Mouse (Mus musculus): ENCODE measurements around the gene Ralgds. TPM values are rescaled to one million over a fixed set of nuclear protein-coding genes. Genes with fewer than 3 reads are reported as not detected.
"Not testable (repeated sequence)": the region's sequence is repeated elsewhere in the genome, so short reads cannot be mapped to it uniquely, and the experiment has no call there.

Gene Ralgds
- total RNA-seq (2021) = 10 to 100 TPM; 78.2 to 87.4 TPM
- long read RNA-seq, experiment 1, transcript Ralgds-201 (18 exons, 3,590 nt) = minor isoform, 6 of 129 reads
- long read RNA-seq, experiment 1, transcript Ralgds-203 (18 exons, 3,683 nt) = minor isoform, 21 of 129 reads
- long read RNA-seq, experiment 1, transcript Ralgds-202 (18 exons, 3,102 nt) = major isoform, 26 of 129 reads
- long read RNA-seq, experiment 1, partial matches to known transcripts = 13 of 129 reads
- long read RNA-seq, experiment 1, other reads (novel, unspliced or antisense) = 63 of 129 reads
- long read RNA-seq, experiment 2, transcript Ralgds-202 (18 exons, 3,102 nt) = minor isoform, 20 of 86 reads
- long read RNA-seq, experiment 2, transcript Ralgds-201 (18 exons, 3,590 nt) = minor isoform, 11 of 86 reads
- long read RNA-seq, experiment 2, transcript Ralgds-203 (18 exons, 3,683 nt) = major isoform, 22 of 86 reads
- long read RNA-seq, experiment 2, partial matches to known transcripts = 9 of 86 reads
- long read RNA-seq, experiment 2, other reads (novel, unspliced or antisense) = 24 of 86 reads

DNA sequence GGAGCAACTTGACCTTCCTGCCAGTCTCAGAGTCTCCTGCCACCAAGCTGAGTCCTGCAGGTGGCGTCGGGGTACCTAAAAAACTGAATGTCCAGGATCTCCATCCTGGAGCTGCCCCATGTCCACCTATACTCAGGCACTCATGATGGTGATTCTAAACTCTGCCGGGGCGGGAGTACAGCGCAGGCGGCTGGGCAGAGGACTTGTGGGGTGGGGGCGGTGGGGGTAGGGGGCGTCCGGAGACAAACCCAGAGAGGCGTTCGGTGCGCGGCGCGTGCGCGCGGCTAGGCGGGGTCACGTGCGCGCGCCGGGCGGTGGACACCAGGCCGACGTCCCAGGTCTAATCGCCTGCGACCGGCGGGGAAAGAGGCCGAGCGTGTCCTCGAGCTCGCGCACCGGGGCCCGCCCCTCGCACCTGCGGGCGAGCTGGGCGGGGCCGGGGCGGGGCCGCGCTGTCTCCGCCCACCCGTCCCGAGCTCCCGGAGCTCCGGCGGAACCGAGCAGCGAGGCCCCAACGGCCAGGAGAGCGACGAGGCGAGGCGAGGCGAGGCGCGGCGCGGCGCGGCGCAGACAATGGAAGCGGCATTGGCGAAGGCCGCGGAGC, at the start of gene Ralgds:
Gene Ralgds (plus strand): TSS at position 328 of the 604 bp plus-strand sequence.
- peak in 1 of 2 experiments; percentile 64 for DNase-seq (ENCODE audit: low spot score in 2 of 2)

DNA sequence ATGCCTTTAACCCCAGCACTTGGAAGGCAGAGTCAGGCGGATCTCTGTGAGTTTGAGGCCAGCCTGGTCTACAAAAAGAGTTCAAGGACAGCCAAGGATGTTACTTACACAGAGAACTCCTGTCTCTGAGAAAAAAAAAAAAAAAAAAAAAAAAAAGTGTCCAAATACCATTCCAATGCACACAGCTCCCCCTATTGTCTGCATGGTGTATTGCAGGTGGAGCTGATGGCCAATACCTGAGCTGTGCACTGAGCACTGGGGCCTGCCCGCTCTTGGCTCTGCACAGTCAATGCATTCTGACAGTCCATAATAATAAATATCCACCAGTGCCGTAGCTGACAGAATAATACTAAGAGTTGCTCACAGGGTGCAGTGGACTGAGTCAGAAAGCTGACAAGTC, 49.0 kb upstream of the Ralgds start:
- DNase-seq (ENCODE audit: low spot score in 2 of 2) = peak; percentile 78 to 82

DNA sequence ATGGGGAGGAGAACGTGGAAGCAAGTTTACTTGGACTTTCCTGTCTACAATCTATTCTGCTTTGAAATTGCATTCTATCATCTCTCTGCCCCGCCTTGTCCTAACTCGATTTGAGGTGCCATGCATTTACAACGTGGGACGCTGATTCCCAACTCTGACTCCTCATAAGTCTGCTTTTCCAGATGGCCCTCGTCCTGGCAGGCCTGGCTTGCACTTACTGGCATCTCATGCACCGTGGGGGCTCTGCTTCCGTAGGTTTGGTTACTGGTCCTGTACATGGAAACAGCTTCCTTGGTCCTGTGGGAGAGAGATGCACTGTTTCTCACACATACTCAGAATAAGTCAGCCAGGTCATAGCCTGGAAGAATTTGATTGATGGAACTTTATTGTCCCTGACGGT, 48.0 kb upstream of the Ralgds start:
- DNase-seq (ENCODE audit: low spot score in 2 of 2) = no peak

DNA sequence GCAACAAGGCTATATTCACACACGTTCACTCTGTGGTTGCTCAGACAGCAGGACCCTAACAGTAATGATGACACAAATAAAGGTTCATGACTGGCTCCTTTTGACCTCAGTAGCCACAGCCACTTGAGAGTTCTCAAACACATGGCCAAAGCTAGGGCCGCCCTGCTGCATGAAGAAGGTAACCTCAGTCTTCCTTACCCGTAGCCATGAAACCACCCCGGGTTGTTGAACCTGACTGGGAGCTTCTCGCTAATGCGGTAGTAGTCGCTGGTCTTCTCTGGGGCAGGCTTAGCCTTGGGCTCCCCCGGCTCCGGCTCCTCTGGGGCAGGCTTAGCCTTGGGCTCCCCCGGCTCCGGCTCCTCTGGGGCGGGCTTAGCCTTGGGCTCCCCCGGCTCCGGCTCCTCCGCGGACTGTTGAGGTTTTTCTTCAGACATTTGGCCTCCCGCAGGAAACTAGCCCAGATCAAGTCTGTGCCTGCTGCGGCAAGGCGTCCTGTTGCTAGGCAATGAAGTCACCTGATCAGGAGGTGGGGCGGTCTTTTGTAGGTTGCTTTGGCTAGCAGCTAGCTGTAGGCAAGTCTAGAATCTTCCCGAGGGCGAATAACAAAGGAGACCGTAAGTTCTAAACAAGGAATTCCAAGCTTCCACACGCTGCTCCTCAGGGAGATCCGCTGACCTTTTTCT, 46.9 kb upstream of the Ralgds start, which contains the start of gene 1700007K13Rik:
Gene 1700007K13Rik (minus strand): TSS at position 497 of the 683 bp plus-strand sequence.
- DNase-seq (ENCODE audit: low spot score in 2 of 2) = peak; percentile 64 to 78

DNA sequence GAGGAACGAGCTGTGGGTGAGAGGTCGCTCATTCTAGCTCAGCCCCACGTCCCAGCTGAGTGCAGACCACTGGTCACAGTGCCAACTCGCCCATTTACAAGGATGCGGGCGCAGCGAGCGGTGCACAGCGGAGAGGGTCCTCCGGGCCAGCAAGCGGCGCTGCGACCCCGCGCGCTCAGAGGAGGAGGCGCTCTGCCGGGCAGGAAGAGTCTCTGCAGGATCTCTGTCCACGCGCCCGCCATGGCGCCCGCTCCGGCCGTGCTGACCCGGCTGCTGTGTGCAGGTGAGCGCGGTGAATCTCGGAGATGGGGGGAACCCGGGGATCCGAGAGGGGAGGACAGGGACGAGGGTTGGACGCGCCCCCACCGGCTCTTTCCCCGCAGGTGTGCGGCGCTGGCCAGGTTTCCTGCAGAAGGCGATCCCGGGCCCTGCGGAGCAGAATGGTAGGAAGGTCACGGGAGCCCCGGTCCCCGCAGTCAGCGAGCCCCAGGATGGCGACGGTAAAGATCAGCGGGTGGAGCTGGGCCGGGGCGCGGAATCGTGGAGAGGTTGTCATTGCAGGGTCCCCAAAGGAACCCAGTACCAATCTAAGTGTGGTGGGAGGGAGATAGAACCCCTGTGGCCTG, 45.0 kb upstream of the Ralgds start, which contains the start of gene Mrps2:
Gene Mrps2 (plus strand): TSS at position 207 of the 626 bp plus-strand sequence.
- DNase-seq (ENCODE audit: low spot score in 2 of 2) = peak; percentile 86 to 90

DNA sequence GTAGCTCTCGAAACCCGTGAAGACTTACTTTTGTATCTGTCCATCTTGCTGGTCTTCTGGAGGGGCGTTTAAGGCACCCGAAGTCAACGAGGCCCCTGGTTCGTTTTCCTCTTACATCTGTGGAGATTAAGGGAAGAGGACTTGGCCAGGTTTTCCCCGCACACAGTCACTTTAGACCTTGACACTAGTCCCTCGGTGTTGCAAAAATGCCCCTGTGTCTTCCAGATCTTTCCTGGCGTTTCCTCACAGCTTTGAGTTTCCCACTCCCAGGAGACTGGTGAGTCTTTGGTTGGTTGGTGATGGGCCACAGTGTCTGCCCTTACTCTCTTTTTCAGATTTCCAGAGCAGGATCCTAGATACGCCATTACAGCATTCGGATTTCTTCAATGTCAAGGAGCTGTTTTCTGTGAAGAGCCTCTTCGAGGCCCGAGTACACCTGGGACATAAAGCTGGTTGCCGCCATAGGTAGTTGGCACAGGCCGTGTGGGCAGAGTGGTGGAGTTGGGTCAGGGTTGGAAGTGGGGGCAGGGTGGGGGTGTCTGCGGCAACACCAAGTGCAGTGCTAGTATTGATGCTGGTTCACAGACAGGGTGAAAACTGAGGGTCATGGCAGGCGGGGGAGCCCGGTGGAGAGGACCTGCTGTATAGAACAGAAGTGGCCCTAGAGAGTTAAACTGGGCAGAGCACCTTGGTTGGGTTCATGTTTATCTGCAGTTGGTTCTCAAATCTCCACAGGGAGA, 44.3 kb upstream of the Ralgds start:
- DNase-seq (ENCODE audit: low spot score in 2 of 2) = no peak

DNA sequence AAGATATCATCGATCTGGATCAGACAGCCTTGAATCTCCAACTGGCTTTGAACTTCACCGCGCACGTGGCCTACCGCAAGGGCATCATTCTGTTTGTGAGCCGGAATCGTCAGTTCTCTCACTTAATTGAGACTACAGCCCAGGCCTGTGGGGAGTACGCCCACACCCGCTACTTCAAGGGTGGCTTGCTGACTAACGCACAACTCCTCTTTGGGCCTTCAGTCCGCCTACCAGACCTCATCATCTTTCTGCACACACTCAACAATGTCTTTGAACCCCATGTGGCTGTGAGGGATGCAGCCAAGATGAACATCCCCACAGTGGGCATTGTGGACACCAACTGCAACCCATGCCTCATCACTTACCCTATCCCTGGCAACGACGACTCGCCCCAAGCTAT, 43.5 kb upstream of the Ralgds start:
- no peak for DNase-seq (ENCODE audit: low spot score in 2 of 2)

DNA sequence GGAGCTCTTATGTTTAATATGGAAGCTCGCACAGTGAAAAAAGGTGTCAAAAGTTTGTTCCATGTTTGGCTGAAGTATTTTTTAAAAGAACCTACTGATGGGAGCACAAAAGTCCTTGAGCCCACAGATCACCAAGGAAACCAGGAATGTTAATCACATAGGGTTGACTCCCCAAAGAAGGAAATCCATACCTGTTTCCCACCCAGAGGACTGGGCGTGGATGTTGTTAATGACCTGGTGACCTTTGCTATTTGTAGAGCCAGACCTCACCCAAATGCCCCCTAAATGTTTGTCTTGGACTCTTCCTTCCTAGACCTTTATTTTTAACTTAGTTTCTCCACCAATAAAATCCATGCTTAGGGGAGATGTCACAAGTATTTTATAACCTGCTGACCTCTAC, 42.3 kb upstream of the Ralgds start:
- no peak for DNase-seq (ENCODE audit: low spot score in 2 of 2)

DNA sequence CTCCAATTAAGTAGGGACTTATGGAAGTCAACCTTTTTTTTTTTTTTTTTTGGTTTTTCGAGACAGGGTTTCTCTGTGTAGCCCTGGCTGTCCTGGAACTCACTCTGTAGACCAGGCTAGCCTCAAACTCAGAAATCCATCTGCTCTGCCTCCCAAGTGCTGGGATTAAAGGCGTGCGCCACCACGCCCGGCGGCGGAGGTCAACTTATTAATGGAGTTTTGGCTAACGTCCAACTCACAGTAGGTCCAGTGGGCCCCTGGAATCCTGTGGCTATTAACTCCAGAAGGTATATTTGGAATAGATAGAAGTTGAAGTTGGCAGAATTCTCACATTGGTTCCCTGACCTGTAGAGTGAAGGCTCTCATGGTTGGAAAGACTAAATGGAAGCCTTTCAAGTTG, 40.9 kb upstream of the Ralgds start:
- not testable (repeated sequence) for DNase-seq (ENCODE audit: low spot score in 2 of 2)

DNA sequence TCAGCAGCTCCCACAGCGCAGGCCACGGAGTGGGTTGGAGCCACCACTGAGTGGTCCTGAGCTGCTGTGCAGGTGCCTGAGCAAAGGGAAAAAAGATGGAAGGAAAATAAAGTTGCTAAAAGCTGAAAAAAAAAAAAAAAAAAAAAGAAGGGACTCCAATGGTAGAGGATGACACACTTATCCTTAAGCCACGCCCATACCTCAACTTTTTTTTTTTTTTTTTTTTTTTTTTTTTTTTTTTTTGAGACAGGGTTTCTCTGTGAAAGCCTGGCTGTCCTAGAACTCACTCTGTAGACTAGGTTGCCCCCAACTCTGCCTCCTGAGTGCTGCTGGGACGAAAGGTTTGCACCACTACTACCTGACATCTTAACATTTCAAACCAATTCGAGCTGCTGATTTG, 34.9 kb upstream of the Ralgds start:
- DNase-seq (ENCODE audit: low spot score in 2 of 2) = not testable (repeated sequence)

DNA sequence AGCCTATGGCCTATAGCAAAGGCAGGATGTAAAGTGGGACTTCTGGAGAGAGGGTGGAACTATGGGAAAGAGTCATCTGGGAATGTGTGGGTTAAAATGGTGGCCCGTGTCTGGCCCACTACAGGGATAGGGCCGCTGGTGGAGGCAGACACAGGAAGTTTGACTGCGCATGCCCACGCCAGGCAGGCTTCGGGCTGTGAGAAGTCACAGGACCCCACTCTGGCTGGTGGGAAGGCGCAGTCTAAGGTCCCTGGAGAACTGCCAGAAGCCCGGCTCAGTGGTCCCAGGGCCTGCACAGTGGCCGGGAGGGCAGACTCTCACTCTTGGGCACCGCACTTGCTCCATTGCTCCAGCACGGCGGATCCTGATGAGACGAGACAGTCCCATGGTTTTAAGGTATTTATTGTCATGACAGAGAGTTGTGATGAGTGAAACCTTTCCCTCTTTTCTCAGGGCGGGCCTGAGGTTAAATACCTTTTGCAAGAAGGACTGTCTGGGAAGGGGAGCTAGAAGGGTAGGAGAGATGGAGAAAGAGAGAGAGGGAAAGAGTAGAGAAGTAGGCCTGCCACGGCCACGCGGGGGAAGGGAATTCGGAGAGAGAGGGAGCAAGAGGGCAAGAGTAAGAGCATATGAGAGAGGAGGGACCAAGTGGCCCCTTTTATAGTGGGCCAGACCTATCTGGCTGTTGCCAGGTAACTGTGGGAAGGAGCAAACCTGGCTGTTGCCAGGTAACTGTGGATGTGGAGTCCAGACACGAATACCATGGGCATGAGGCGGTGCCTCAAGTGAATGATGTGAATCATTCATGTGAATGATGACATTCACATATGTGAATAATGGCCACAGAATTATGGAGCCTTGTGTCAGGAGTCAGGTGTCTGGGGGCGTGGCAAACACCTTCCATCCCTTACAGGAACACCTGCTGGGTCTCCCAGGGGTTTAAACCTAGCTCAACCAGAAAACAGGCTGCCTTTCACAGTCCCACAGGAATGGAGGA, 33.4 kb upstream of the Ralgds start:
- no peak for DNase-seq (ENCODE audit: low spot score in 2 of 2)

DNA sequence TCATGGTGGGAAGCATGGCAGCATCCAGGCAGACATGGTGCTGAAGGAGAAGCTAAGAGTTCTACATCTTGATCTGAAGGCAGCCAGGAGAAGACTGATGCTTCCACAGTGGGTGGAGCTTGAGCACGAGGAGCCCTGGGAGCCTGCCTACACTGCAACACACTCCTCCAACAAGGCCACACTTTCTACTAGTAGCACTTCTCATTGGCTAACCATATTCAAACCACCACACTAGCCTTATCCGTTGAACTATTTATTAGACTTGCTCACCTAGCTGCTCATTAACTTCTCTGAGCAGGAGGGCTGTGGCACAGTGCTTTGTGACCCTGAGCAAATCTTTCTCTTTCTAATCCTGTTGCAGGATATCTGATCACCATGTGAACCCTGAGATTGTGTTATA, 29.1 kb upstream of the Ralgds start:
- DNase-seq (ENCODE audit: low spot score in 2 of 2) = no peak

DNA sequence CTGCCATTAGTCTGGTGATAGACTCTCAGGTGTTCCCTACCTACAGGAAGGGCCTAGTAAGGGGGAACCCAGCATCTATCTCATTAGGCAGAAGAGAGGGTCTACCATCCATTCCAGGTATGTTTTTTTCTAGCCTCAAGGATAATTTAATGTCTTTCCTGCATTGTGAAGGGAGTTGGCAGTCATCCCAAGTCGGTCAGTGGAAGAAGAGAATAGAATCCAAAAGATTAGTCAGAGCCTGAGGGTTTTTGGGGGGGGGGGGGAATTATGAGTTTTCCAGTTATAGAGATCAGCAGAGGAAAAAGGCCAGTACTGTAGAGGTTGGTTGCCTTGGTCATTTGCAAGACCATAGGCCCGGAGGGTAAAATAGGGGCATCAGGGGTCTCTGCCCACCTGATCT, 18.4 kb upstream of the Ralgds start:
- DNase-seq (ENCODE audit: low spot score in 2 of 2) = no peak

DNA sequence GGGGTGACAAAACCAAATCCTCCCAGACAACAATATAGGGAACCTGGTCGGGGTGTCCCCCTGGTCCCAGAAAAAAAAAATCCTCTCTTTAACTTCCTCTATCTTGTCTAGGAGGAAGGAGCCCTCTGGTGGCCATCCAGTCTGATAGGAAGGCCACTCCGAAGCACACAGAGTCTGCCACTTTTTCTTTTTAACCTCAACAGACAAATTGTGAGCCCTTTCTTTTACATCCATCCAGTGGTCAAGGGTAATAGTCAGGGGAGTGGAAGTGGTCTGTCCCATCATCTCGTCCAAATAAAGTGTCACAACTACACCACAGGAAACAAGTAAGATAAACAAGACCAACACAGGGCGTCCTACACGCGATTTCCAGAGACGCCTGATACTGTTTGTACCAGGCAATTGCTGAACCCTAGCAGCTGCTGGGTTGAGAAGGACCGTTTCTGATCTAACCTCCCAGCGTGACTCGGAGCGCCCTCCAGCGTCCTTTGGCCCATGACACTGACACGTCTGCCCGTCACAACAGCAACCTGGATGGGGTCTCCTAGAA, 17.6 kb upstream of the Ralgds start:
- DNase-seq (ENCODE audit: low spot score in 2 of 2) = no peak

DNA sequence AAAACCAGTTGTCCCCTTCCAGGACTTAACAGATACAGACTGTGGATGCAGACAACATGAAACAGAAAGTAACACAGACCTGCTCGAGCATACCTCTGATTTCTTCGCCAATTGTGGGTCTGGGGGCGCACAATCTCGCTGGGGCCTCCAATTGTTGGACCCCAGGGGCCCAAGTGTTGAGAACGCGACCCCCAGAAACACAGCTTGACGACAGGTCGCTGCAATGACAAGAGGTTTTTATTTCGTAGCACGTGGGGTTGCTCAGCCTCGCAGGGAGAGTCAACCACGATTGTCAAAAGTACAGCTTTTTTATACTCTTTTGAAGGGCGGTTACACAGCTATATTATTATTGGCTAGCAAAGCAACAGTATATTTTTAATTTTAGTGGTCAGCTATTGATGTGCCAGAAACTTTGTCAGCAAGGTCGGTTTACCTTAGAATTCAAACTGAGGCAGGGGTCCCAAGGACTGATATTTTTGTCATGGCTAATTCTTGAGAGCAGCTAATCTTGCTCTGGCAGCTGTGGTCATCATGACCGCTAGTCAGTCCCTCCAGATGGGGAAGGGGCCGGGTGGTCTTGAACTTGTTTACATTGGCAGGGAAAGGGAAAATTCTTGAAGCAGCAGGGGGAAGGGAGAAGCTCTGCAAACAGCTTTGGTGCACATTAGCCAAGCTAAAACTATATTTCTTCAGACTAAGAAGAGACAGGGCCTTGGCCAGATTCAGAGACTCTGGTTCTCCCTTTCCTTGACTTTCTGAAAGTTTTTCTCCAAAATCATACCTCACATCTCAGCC, 16.9 kb upstream of the Ralgds start:
- no peak for DNase-seq (ENCODE audit: low spot score in 2 of 2)

DNA sequence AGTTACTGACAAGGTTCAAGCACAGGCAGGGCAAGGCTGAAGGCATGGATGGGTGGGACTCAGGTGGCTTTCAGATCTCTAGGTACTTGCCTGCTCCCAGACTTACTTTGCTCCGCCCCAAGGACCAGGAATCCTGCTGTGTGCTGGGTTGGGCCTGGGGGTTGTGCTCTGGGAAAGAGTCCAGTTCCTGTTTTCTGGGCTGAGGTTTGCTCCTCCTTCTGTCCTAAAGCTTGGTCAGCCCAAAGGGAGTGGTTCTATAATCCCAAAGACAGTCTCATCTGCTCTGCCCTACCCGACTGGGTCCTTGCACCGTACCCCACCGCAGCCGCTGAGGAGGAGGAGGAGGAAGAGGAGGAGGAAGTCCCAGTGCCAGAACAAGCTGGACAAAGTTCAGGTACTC, 16.3 kb upstream of the Ralgds start, which contains the start of gene Gbgt1:
Gene Gbgt1 (plus strand): TSS at position 221 of the 400 bp plus-strand sequence.
- DNase-seq (ENCODE audit: low spot score in 2 of 2) = no peak

DNA sequence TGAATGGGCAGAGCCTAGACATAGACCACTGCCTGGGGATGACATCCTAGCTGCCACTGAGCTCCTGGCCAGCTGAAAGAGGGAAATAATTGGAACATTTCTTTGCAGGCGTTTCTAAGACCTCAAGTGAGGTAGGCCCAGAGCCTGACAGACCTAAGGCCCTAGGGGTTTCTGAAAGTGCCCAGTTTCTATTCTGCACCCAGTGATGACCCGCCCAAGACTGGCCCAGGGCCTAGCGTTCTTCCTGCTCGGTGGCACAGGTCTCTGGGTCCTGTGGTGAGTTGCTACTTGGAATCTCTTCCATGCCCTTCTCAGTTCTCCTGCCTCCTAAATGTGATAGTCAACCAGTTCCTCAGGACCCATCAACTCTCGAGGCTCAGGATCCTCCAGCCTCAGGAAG, 15.4 kb upstream of the Ralgds start:
- no peak for DNase-seq (ENCODE audit: low spot score in 2 of 2)

DNA sequence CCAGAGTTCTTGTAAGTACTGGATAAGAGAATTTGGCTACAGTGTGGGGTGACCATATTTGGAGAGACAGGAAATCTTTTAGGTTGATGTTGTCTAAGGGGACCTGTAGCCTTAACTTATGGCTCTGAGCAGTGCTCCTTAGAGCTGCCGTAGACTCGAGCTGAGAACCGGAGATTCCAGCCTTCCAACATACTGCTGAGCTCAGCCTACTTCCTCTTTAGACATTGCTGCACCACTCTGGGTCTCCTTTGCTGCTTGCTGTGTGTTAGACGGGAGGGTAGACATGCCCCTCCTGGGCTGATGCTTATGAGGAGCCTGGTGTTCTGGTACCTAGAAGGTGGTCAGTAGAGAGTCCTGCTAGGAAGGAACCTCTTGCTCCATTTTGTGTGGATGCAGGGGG, 14.5 kb upstream of the Ralgds start:
- no peak for DNase-seq (ENCODE audit: low spot score in 2 of 2)

Measured in left cerebral cortex, adult 18-20 months (tissue).